Mouse (Mus musculus): ENCODE measurements around the gene Ercc6l2.

Ercc6l2 gene

DNA sequence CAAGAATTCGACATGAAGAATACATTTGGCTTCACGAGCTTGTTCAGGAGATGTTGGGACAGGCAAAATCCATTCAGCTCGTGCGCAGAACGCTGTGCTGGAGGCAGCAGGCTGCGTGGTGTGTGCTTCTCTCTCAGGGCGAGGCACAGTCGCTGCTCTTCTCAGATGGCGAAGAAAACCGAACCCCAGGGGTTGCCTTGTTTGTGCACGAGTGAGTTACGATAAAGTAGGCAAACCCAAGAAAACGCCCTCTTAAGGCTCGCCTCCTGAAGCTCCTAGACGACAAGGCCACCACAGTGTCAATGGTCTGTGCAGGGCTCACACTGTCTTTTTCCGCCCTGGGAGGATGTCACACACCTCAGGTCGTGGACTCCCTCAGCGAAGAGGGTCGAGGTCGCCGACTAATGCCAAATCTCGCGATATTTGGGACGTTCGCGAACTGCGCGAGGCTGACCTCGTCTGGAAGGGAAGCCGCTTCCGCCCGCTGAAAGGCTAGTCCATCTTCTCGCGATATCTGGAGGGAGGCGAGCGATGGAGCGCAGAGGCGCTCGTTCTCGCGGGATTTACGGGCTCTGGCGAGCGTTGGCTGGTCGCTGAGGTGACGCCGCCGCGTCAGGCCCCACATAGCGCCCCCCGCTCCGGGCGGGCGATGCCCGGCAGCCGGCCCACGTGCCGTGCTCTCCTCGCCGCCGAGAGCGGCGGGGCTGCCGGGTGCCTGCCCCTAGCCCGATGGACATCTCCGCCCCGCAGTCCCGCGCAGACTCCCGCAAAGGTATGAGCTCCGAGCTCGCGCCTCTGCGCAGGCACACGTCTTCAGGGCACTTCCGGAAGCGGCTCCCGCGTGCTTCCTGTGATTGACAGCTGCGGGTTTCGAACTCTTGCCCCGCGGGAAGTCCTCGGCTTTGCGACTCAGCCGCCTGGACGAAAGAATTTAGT, at the start of gene Ercc6l2:
Ercc6l2 (plus strand) TSS at position 495 of the 936 bp plus-strand sequence.
- peak; percentile 95 for DNase-seq (ENCODE audit: low spot score)

- no peak for DNase-seq (ENCODE audit: low spot score)
Observed at GRCm38 (mm10) chr13:63766065-63766464, 49.0 kb upstream of the Ercc6l2 start.

GRCm38 (mm10) chr13:63771009-63771408, 44.0 kb upstream of the Ercc6l2 start:
- no peak for DNase-seq (ENCODE audit: low spot score)

GRCm38 (mm10) chr13:63778925-63779324, 36.1 kb upstream of the Ercc6l2 start:
- no peak for DNase-seq (ENCODE audit: low spot score)

DNA sequence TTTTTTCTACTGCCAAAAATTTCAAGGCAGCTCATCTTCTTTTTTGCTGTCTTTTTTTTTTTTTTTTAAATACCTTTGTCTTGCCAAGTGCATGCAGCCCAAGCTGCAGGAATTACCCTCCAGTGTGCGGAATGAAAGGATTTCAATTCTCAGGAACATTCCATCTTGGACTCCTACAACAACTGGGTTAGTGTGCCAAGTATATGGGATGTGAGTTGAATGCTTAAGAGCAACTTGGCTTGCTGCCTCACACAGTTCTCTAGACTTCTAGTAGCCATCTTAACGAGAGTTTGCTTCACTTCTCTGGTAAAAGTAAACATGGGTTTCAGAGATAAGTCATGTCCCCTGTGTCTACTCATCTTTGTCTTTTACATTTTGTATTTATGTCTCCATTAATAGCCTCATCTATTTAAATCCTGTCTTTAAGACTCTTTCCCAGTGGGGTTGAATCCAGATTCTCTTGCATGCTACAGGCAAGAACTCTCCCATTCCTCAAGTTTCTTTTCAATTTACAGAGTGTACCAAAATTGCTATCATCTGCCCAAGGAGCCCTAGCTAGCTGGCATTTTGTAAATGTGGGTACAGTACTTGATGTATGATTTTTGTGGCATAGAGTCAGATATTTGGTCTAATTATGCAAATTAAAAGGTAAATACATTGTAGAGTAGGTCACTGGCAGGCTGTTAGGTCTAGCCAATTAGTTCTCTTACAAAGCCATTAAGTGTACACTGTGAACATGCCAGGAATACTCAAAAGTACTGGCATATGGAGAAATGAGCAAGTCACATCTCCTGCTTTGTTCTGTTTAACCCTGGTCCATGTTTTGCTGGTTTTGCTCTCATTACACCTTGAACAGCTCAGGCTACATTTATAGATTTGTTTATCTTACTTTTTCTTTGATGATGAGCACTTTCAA, 35.4 kb upstream of the Ercc6l2 start:
- no peak for DNase-seq (ENCODE audit: low spot score)

DNA sequence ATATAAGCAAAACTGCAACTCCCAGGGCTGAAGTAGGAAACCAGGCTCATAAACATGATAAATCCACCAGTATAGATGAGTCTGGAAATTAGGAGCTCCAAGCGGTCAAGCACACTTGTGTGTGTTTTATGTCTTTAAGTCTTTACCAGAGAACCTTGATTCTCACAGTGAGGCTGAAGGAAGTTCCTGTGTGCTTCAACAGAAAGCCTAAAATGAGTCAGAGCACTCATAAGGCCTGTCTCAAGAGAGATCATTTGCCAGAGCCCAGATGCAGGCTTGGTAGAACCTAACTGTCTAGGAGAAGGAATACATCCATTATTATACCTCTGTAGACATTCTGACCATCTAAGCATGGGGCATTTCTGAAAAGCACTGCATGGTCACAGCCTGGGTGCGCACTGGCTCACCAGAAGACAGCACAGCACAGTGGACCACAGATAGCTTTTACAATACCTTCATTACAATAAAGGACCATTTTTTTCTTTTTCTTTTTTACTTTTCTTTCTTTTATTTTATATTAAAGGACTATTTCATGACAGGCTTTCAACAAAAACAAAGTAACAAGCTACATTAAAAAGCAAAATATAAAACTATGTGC, 22.7 kb upstream of the Ercc6l2 start:
- DNase-seq (ENCODE audit: low spot score), result no peak

- DNase-seq (ENCODE audit: low spot score), result no peak
Observed at GRCm38 (mm10) chr13:63793345-63794308, 21.4 kb upstream of the Ercc6l2 start.

GRCm38 (mm10) chr13:63798677-63799076, 16.4 kb upstream of the Ercc6l2 start:
- no peak for DNase-seq (ENCODE audit: low spot score)

GRCm38 (mm10) chr13:63799940-63800339, 15.1 kb upstream of the Ercc6l2 start:
- no peak for DNase-seq (ENCODE audit: low spot score)

DNA sequence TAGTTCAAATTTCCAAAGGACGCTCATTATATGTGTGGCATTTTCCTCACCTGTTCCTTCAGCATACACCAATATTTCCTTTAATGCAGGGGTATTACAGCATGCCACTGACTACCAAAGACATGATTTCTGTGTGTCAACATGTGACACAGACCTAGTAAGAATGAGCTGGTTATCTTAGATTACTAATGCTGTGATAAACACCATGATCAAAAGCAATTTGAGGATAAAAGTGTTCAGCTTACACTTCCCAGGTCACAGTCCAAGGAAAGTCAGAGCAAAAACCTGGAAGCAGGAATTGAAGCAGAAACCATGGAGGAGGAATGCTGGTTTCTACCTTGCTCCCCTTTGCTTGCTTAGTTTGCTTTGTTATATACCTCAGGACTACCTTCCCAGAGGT, 13.8 kb upstream of the Ercc6l2 start:
- no peak for DNase-seq (ENCODE audit: low spot score)

- DNase-seq (ENCODE audit: low spot score), result no peak
Observed at GRCm38 (mm10) chr13:63807233-63807632, 7.8 kb upstream of the Ercc6l2 start.

DNA sequence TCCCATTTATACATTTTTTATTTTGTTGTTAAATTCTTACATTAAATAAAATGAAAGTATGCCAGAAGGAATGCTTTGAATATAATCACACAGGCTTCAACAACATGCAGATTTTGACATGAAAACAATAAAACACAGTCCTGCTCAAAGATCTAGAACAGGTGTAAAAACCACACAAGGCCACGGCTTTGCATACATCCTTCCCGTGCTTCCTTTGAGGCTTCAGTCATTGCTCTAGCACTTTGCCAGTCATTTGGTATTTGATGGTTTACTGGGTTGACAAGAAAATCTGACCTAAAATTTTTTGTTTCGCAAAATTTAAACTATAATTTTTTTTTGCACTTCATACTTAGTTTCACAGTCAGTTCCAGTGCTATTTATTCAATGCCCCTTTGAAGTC, 7.1 kb upstream of the Ercc6l2 start:
- DNase-seq (ENCODE audit: low spot score), result no peak

- DNase-seq (ENCODE audit: low spot score), result no peak
Observed at GRCm38 (mm10) chr13:63811477-63811876, 3.6 kb upstream of the Ercc6l2 start.

GRCm38 (mm10) chr13:63815931-63816330, 891 bp downstream of the Ercc6l2 start:
- DNase-seq (ENCODE audit: low spot score), result no peak

DNA sequence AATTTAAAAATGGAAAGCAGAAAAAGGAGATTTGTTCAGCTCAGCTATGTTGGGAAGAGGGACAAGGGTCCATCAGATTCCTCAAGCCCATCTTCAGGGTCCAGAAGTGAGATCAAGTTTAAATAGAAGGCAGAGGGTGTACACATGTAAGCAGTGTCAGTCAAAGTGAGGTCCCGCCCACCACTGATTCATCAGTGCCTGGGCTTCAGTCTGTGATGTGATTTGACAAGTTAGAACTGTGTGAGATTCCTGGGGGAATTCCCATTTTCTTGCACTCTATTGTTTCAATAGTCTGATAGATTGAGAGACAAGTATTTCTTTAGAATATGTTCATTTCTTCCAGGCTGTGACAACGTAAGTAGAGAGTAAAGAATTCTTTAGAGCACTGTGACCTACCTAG, 30.7 kb downstream of the Ercc6l2 start:
- no peak for DNase-seq (ENCODE audit: low spot score)

DNA sequence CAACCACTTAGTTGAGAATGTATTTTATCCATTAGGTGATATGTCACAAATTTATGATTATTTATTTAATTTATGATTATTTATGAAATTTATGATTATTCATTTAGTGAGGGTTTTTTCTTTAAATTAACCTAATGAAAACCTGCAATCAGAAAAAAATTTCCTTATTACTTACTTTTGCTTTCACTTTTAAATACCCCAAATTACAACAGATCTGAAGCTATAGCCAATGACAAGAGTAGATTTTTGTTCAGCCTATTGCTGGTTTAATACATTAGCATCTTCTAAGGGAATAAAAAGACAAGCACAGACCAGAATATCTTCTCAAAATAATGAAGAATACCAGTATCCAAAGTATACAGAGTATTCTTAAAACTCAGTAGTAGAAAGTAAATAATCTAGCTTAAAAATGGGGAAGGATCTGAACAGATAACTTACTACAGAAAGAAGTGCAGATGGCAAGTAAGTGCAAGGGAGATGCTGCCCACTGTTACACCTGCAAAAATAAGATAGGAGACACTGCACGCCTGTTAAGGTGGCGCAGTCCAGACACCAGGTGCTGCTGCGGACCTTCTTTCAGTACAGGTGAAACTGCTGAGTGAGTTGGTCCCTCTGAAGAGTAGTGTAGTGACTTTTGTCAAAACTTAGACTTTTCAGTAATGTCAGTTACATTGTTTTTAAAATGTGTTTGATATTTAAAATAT, 35.4 kb downstream of the Ercc6l2 start:
- no peak for DNase-seq (ENCODE audit: low spot score)

- DNase-seq (ENCODE audit: low spot score), result no peak
Observed at GRCm38 (mm10) chr13:63872585-63873282, 57.7 kb downstream of the Ercc6l2 start.

- no peak for DNase-seq (ENCODE audit: low spot score)
Observed at GRCm38 (mm10) chr13:63877138-63877537, 62.1 kb downstream of the Ercc6l2 start.

DNA sequence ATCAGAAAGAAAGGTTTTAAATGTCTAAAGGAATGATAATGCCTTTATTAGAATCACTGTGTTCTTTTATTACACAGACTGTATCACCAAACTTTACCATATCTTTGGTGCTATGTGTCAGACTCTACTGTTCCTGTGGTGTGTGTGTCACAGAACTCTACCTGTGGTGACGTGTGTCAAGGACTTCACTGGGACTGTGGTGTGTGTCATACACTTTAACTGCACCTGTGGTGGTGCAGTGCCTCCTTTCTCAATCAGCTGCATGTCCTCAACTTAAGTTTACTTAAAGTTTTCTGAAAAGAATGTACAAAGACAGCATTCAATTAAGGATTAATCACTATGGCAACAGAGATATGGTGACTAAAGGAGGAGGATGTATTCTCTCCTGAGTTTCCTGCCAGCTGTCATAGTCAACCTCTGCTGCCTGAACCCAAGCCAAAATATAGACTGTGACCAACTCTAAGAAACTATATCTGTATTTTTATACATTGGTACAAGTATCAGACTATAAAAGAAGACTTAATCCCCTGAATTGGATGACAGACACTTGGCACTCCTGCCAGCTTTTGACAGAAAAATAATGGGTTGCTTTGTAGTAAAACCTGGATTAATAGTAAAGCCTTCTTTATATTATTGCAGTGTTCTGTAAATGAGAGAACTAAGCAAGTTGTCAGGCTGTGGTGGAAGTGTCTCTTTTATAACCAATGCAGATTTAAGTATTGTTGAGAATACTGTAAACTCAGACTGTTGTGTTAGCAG, 64.2 kb downstream of the Ercc6l2 start:
- DNase-seq (ENCODE audit: low spot score), result no peak
